Mouse (Mus musculus) megakaryocyte, embryonic 14.5 days (primary cell): ENCODE measurements at regions not wholly inside any gene's neighbourhood (a gene's known extent, or its start where the extent isn't known, plus 50 kb on each side); places are given as distances from the start of the nearest gene placed in this dataset.

Experiments used
- FLI1 ChIP-seq: IDR thresholded peaks from 2 replicates; pipeline ENCODE4 v1.6.1; 2012; ENCODE audit warnings: low read length, inconsistent platforms, mixed read lengths
- GATA1 ChIP-seq: IDR thresholded peaks from 3 replicates; pipeline ENCODE4 v1.6.1; 2012; ENCODE audit warnings: mixed read lengths, low read length, inconsistent platforms, borderline replicate concordance

DNA sequence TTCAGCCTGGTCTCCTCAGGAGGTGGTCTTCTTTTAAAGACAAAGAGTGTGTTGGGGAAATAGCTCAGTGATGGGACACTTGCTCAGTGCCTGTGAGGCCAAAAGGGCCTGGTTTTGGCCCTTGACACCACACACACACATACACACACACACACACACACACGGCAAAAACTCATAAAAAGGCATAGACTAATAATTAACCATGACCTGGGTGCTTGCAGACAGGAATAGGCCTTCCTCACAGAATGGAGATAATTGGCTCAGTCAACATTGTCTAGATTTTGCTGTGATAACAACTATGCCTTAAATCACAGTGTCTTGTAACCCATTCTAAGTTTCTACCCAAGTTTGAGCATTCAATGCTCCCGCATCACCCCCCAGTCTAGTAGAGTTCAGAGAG lies 158.5 kb downstream of the Emp1 start:
- TF ChIP-seq GATA1 (no peak), FLI1 (no peak)
